Mouse (Mus musculus) bone marrow, adult 2 months (tissue): Measurements from ENCODE around the gene Vkorc1.

ENCODE experiments used
- CTCF ChIP-seq: fragments of 200-500 bp; IDR thresholded peaks from 2 replicates; pipeline ENCODE4 v1.5.1; 2011; ENCODE audit warnings: low read length, control low read depth; ENCODE audit not compliant: control insufficient read depth, insufficient read depth
- POLR2A ChIP-seq: fragments of 200-500 bp; IDR thresholded peaks from 2 replicates; pipeline ENCODE4 v1.6.1; 2011; ENCODE audit warnings: low read depth, mild to moderate bottlenecking, control low read depth, low read length, borderline replicate concordance; ENCODE audit not compliant: control insufficient read depth

DNA sequence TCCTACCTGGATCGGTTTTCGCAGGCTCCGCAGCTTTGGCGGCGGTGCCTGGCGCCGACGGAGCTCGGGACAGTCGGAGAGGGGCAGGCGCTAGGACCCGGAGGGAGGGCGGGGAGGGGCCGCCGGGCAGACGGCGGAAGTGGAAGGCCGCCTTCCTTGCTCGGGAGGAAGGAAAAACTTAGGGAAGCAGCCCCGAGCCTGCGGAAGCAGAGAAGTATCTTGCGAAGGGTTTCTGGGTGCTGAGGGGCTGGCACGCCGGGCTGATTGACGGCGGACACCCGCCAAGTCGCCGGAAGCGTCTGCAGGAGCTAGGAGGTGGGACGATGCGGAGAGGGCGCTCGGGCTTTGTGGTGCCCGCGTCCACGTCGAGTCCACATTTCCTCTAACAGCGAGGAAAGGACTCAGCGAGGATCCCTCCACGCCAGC is 19.4 kb downstream of the Vkorc1 start, which contains the start of gene Zfp646:
- TF ChIP-seq POLR2A = no peak
- TF ChIP-seq CTCF = no peak
